Mouse (Mus musculus) lung, postnatal 25 days (tissue): ENCODE measurements around the gene AI854703.

Experiments used
- DNase-seq: peaks from one replicate; pipeline ENCODE4 v3.0.0; 2022; ENCODE audit warnings: low spot score

Gene AI854703

DNA sequence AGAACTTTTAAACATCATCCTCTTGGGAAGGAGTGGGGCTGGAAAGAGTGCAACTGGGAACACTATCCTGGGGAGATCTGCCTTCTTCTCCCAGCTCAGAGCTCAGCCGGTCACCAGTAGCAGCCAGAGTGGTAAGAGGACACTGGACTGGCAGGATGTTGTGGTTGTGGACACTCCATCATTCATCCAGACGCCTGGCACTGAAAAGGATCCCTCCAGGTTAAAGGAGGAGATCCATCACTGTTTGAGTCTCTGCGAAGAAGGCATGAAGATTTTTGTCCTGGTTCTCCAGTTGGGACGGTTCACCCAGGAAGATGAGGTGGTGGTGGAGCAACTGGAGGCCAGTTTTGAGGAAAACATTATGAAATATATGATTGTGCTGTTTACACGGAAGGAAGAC is 32.2 kb downstream of the AI854703 start:
- DNase-seq, result no peak

DNA sequence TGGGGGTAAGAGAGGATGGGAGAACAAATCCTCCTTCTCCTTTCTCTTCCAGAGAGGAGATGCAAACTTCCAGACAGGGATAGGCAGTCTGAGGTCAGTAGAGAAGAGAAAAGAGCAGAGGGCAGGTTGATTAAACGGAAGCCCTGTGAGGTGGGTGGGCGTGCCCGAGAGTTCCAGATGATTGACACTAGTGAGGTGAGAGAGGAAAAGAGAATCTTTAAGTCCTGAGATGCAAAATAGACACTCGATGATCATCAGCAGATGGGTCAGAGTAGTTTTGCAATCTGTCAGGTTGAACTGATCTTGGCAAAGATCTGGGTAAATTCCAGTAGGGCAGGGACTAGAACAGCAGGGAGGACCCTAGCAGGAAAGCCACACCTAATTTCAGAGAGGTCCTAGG is 38.2 kb downstream of the AI854703 start:
- DNase-seq, result no peak

DNA sequence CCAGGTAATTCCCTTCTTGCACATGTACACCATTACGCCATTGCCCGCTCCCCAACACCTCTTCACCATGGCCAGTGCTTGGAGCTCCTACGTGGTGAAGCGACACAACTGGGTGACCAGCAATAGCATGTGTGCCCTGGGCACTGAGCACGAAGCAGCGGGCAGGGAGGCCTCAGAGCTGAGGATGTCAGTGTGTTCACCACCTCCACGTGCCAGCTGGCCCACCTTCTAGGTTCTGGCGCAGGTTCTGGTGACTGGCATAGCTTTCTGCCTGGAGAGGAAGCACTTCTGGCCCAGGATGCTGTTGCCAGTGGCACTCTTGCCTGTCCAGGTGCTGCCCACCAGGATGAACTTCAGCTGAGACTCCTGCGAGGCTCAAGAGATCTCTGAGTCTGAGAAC is 38.9 kb downstream of the AI854703 start:
- DNase-seq, result no peak

DNA sequence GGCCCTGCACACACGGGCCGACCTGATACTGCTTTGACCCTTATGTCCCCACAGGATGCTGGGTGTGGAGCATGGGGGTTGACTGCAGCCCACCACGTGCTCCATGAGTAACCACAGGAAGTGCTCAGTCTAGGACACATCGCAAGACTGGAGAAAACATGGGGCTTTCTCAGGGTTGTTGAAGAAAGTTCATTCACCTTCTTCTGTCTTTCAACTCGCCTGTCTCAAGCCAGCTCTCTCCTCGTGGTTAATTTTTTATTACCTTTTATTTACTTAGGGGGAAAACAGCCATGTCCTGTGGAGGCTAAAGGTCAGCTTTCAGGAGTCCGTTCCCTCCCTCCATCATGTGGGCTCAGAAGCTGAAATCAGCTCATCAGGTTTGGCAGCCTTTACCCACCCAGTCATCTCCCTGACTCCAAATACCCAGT is 39.6 kb downstream of the AI854703 start:
- no peak for DNase-seq

GRCm38 (mm10) chr6:48668022-48668421 is 41.5 kb downstream of the AI854703 start:
- no peak for DNase-seq

- DNase-seq, result no peak
These were observed 42.9 kb downstream of the AI854703 start for GRCm38 (mm10) chr6:48669446-48669969.

DNA sequence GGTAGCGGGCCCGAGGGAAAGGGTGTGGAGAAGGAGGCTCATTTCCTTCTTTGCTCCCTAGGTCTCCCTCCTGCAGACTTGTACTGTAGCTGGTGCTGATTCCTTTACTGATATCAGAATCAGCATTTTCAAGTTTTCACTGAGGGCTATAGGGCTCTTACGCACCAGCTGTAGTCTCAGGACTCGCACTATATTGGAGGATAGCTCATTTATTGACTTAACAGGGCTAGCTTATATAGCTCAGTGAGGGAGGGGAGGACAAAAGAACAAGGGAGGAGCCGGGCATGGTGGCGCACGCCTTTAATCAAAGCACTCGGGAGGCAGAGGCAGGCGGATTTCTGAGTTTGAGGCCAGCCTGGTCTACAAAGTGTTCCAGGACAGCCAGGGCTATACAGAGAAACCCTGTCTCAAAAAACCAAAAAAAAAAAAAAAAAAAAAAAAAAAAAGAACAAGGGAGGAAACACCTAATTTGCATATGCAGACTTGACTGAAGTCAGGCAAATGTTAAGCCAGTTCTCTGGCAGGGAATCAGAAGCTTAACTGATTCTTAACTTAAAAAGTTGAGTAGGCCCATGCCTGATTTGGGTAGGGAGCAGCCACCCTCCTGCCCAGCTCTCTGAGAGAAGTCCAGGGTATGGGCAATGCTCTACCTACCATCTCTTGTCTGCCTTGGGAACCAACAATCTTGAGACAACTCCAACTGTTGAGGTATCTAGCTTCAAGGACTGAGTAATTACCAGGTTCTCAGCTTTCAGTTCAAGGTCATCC is 47.9 kb downstream of the AI854703 start:
- no peak for DNase-seq

GRCm38 (mm10) chr6:48675400-48675930 is 48.9 kb downstream of the AI854703 start:
- DNase-seq, result no peak

DNA sequence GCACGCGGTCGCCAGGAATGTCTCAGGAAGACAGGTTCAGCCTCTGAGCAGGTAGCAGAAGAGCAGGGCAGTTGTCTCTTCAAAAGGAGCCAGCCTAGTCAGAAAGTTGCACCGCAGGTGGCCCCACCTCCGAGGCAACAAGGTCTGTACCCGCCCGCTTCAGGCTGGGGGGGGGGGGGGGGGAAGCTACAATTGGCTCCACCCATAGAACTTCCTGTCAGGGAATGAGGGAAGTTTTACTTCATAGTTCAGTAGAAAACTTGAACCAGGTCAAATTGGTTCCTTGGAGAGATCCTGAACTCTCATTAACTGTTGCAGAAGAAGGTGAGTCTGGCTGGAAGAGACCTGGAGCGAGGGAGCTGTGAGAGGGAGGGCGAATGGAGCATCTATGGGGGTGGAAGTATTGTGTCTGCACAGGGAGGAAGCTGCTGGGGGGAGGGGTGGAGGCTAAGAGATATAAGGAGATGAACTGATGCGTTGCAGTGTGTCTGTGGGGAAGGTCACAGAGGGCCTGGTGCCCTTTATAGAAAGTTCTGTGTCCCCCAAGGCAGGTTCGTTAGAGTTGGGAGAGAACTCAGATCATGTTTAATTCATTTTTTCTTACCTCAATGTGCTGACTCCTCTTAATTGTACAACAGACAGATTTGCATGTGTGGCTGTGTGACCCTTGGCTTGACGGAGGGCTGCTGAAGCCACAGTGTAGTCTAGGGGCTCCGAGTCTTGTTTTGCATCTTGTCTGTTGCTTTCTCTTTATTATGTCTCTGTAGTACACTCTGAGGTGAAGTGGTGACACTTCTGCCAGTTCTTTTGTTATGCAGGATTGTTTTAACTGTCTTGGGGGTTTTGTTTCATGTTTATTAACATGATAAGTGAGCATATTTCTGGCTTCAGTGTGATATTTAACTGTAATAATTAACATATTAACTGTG is 49.6 kb downstream of the AI854703 start, which contains the start of gene Gimap9:
Gene Gimap9, plus strand, starts transcription at position 199 of the 929 bp plus-strand sequence.
- DNase-seq, result peak; percentile 74

DNA sequence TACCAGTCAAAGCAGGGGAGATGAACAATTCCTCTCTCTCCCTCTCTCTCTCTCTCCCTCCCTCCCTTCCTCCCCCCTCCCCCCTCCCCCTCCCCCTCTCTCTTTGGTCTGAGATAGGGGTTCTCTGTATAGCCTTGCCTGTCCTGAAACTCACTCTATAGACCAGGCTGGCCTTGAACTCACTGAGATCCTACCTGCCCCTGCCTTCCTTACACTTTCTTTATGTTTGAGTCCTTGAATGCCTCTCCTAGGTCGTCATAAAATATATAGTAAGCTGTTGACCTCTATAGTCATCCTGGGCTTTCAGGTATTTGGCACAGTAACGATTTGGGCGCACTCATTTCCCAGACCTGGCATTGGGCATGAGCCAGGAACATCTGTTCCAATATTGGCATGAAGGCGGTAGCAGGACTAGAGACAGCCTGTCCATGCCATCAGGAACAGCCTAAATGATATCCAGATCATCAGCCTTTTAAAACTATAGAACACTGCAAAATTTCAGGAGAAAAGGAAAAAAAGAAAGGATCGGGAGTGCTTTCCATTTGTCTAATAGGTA is 50.4 kb downstream of the AI854703 start:
- no peak for DNase-seq

DNA sequence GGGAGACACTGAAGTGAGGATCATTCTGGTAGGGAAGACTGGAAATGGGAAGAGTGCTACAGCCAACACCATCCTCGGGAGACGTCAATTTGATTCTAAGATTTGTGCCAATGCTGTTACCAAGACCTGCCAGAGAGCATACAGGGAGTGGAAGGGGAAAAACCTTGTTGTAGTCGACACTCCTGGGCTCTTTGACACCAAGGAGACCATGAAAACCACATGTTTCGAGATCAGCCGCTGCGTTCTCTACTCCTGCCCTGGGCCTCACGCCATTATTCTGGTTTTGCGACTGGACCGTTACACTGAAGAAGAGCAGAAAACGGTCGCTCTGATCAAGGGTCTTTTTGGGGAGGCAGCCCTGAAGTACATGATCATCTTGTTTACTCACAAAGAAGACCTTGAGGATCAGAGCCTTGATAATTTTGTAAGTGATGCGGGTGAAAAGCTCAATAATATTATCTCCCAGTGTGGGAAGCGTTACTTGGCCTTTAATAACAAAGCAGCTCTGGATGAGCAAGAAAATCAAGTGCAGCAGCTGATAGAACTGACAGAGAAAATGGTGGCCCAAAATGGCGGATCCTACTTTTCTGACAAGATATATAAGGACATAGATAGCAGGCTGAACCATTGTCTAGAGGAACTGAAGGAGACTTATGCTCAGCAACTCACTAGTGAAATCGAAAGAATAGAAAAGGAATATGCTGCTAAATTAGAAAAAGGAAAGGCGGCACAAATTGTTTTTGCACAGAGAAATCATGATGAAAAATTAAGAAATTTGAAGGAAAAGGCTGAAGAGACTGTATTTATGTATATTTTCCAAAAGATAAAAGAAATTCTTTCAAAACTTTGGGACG is 51.2 kb downstream of the AI854703 start:
- no peak for DNase-seq

GRCm38 (mm10) chr6:48678391-48678790 is 51.8 kb downstream of the AI854703 start:
- DNase-seq, result no peak

DNA sequence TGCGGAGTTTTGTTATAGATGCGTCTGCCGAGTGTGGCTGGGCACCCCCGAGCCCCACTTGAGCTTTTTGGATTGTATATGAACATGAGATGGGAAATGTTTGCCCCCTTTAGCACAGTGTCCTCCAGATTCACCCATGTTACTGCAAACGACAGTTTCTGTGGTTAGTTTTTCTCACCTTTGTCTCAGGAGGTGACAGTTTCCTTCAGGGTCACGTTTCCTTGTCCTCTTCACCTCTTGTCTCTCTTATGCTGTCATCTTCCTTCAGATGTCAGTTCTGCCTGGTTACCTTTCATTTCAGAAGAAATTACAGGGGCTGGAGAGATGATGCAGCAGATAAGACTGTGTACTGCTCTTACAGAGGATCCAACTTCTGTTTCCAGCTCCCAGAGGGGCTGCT is 53.1 kb downstream of the AI854703 start:
- DNase-seq, result no peak

- DNase-seq, result no peak
These were observed 53.9 kb downstream of the AI854703 start for GRCm38 (mm10) chr6:48680421-48680820.

GRCm38 (mm10) chr6:48681472-48682090 is 55.0 kb downstream of the AI854703 start:
- no peak for DNase-seq

GRCm38 (mm10) chr6:48682271-48682670 is 55.7 kb downstream of the AI854703 start:
- DNase-seq, result no peak
